Mouse (Mus musculus) ES-Bruce4 (cell line): ENCODE data around the gene Adgrl2.

Source experiments
- CTCF ChIP-seq: IDR thresholded peaks from one replicate; pipeline ENCODE4 v1.8.1; 2011; ENCODE audit warnings: low read depth, low read length
- EP300 ChIP-seq: IDR thresholded peaks from 2 replicates; pipeline ENCODE4 v1.6.1; 2011; ENCODE audit warnings: low read depth, low read length; ENCODE audit not compliant: insufficient read depth
- POLR2A ChIP-seq: IDR thresholded peaks from one replicate; pipeline ENCODE4 v1.8.1; 2011; ENCODE audit warnings: low read length; ENCODE audit not compliant: insufficient read depth

DNA sequence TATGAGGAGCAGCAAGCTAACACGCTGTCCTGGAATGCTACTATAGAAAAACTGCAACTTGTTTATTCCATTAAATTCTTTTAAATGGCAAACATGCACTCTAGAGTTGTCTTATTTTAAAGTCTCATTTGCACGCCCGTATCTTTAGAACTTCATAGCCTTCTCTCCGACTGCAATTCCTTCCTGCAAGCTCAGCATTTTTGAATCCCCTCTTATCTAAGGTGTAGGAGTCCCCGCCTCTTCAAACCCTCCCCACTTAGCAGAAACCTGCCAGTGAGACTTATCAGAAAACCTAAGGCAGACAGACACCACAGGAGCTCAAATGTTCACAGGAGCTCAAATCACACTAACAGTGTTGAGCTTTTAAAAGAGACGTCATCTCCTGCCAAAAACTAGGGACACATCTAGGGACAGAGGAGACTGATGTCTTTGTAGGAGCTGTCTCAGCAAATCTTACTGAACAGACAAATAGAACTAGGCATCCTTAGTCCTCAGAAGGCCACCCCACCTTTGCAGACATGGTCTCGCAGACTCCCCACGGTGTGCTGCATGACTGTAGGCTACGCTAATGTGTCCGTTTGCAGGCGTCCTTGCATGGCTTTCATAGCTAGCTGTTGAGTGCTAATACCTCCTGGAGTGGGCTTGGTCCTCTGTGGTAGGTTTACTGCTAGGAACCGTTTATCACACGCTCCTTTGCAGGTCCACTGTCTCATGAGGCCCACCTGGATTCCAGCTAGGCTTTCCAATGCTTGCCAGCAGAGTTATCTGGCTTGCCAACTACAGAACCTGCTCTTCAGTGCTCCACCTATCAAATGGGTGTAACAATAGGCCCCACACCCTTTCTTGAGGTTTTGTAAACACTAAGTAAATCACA lies 84.2 kb downstream of the Adgrl2 start:
- TF ChIP-seq CTCF: no peak
- no peak for TF ChIP-seq POLR2A
- TF ChIP-seq EP300: no peak
